Mouse (Mus musculus) A20 (cell line): Measurements from ENCODE around the gene Shtn1.

Experiments
- DNase-seq: peaks from one replicate; pipeline ENCODE4 v3.0.0-alpha.2; 2011; ENCODE audit warnings: low read depth, low spot score

Shtn1 gene

GRCm38 (mm10) chr19:59075472-59076101 lies at the start of gene Shtn1:
Gene Shtn1, minus strand, starts transcription at chr19:59076100.
- peak; percentile 71 for DNase-seq

GRCm38 (mm10) chr19:59114152-59114551 lies 38.3 kb upstream of the Shtn1 start:
- peak; percentile 31 for DNase-seq

- peak; percentile 55 for DNase-seq
Observed at GRCm38 (mm10) chr19:59109937-59110336, 34.0 kb upstream of the Shtn1 start.

- DNase-seq, result no peak
Observed at GRCm38 (mm10) chr19:59098315-59098714, 22.4 kb upstream of the Shtn1 start.

GRCm38 (mm10) chr19:59092295-59092694 lies 16.4 kb upstream of the Shtn1 start:
- no peak for DNase-seq

GRCm38 (mm10) chr19:59090337-59090736 lies 14.4 kb upstream of the Shtn1 start:
- no peak for DNase-seq

- peak; percentile 44 for DNase-seq
Observed at GRCm38 (mm10) chr19:59084296-59084695, 8.4 kb upstream of the Shtn1 start.

- peak; percentile 6 for DNase-seq
Observed at GRCm38 (mm10) chr19:59076131-59076530, 231 bp upstream of the Shtn1 start.

- DNase-seq, result peak; percentile 81
Observed at GRCm38 (mm10) chr19:59074841-59075471, 944 bp downstream of the Shtn1 start.

- no peak for DNase-seq
Observed at GRCm38 (mm10) chr19:59074381-59074780, 1.5 kb downstream of the Shtn1 start.

- peak; percentile 33 for DNase-seq
Observed at GRCm38 (mm10) chr19:59073006-59073405, 2.9 kb downstream of the Shtn1 start.

- DNase-seq, result no peak
Observed at GRCm38 (mm10) chr19:59071979-59072378, 3.9 kb downstream of the Shtn1 start.

GRCm38 (mm10) chr19:59071396-59071795 lies 4.5 kb downstream of the Shtn1 start:
- no peak for DNase-seq

GRCm38 (mm10) chr19:59067652-59068051 lies 8.2 kb downstream of the Shtn1 start:
- no peak for DNase-seq

- no peak for DNase-seq
Observed at GRCm38 (mm10) chr19:59066670-59067069, 9.2 kb downstream of the Shtn1 start.

GRCm38 (mm10) chr19:59066115-59066514 lies 9.8 kb downstream of the Shtn1 start:
- DNase-seq, result no peak

- DNase-seq, result no peak
Observed at GRCm38 (mm10) chr19:59064616-59065015, 11.3 kb downstream of the Shtn1 start.

GRCm38 (mm10) chr19:59063568-59063967 lies 12.3 kb downstream of the Shtn1 start:
- no peak for DNase-seq

GRCm38 (mm10) chr19:59058105-59058504 lies 17.8 kb downstream of the Shtn1 start:
- no peak for DNase-seq

- no peak for DNase-seq
Observed at GRCm38 (mm10) chr19:59057366-59057765, 18.5 kb downstream of the Shtn1 start.

- no peak for DNase-seq
Observed at GRCm38 (mm10) chr19:59054632-59054951, 21.3 kb downstream of the Shtn1 start.

- DNase-seq, result no peak
Observed at GRCm38 (mm10) chr19:59053931-59054631, 21.8 kb downstream of the Shtn1 start.
